Mouse (Mus musculus): Measurements from ENCODE around the gene Il17rc.

GRCm38 (mm10) chr6:113502801-113503200 is 31.6 kb downstream of the Il17rc start:
- TF ChIP-seq CTCF (IDR thresholded peaks at IDR 0.05) (no peak), POLR2A (IDR thresholded peaks at IDR 0.05; ENCODE audit: insufficient read depth, low read depth, low read length) (no peak)
